Mouse (Mus musculus) spleen, adult 2 months (tissue): Measurements from ENCODE around the gene Car2.

Experiments
- CTCF ChIP-seq: fragments of 200-500 bp; IDR thresholded peaks from 2 replicates; pipeline ENCODE4 v1.5.1; 2011; ENCODE audit warnings: mild to moderate bottlenecking, inconsistent platforms; ENCODE audit not compliant: insufficient read depth, insufficient read length, insufficient replicate concordance; ENCODE audit errors: extremely low read depth
- POLR2A ChIP-seq: fragments of 200-500 bp; IDR thresholded peaks from 2 replicates; pipeline ENCODE4 v1.6.1; 2011; ENCODE audit warnings: low read depth, low read length, inconsistent platforms

- TF ChIP-seq POLR2A: no peak
- no peak for TF ChIP-seq CTCF
These were observed 58.6 kb downstream of the Car2 start for GRCm38 (mm10) chr3:14944706-14945105.
